Mouse (Mus musculus): ENCODE data around the gene Olfr693. TPM values are rescaled to one million over a fixed set of nuclear protein-coding genes. Genes with fewer than 3 reads are reported as not detected.

The Olfr693 gene
- polyA plus RNA-seq, 1 experiment from 2014 or later = not detected

DNA sequence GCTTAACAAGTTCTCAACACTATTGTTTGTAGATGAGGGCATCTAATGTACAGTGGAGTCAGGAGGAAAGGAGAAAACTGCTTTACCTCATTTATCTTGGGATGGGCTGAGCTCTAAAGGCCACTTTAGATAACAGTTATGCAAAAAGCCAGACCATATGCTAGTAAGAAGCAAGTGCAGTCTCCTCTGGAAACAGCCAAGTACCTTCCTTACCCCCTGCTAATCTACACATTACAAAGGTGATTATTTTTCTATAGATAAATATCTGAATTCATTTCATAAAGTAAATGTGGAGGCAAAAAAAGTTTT is 28.1 kb downstream of the Olfr693 start:
- H3K27me3 ChIP-seq (ENCODE audit: control insufficient read depth, insufficient read depth, low read length) = no peaks in the 10 kb centered on the region

DNA sequence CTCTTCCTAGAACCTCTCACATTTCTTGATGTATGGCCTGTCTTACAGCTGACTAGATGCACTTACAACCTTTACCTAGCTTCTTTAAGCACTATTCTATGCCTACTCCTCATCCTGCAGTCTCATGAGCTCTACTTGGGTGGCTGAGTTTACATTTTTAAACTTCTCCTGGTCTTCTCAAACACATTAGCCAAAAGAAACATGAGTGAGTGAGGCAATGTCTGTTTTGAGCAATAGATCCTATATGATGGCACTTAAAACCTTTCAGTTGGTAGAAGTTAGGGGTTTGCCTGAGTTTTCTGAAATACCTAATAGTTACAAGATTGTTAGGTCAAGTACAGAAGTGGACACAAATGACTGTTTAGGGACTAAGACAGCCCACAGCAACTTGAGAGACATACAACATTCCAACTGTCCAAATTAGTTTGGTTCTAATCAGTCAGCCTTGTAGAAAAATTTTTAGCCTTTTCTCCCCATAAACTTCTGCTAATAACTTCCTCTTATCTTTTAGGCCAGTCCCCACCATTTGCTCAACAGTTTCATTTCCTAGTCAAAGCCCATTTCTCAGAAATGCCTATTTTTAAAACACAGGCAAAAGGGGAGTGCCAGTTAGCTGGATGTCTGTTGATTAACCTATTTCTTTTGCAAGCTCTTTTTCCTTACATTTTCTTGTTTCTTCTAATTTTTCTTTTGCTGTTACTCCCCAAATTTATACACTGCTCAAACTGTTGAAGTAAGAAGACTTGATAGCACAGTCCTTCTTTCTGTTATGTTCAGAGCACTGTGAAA is 28.6 kb downstream of the Olfr693 start:
- H3K4me1 ChIP-seq (ENCODE audit: control insufficient read depth, insufficient read depth, low read length) = no peaks in the 10 kb centered on the region
- ATAC-seq (ENCODE audit: insufficient number of reproducible peaks, insufficient read depth, low FRiP score, low read depth) = no peak
- no peaks in the 10 kb centered on the region for H3K36me3 ChIP-seq (ENCODE audit: control insufficient read depth, insufficient read depth, low read length)
- no peaks in the 10 kb centered on the region for H3K27me3 ChIP-seq (ENCODE audit: control insufficient read depth, insufficient read depth, low read length)
- no peak overlapping the region for H3K9ac ChIP-seq (replicated peaks; ENCODE audit: low read depth, low read length)
- no peak overlapping the region for H3K4me2 ChIP-seq (replicated peaks; ENCODE audit: low read depth, low read length)
- no peak overlapping the region for H3K4me3 ChIP-seq (ENCODE audit: low read depth, low read length)
- H3K27ac ChIP-seq (ENCODE audit: low read length) = no peak overlapping the region
- no peaks in the 10 kb centered on the region for H3K9me3 ChIP-seq (ENCODE audit: control insufficient read depth, low read depth, low read length)

More for the DNA sequence above, 28.1 kb downstream of the Olfr693 start:
- no peak overlapping the region for H3K4me3 ChIP-seq (ENCODE audit: low read depth, low read length)
- H3K4me1 ChIP-seq (ENCODE audit: control insufficient read depth, insufficient read depth, low read length) = no peaks in the 10 kb centered on the region
- no peak overlapping the region for H3K4me2 ChIP-seq (replicated peaks; ENCODE audit: low read depth, low read length)
- H3K27ac ChIP-seq (ENCODE audit: low read length) = no peak overlapping the region
- ATAC-seq (ENCODE audit: insufficient number of reproducible peaks, insufficient read depth, low FRiP score, low read depth) = no peak
- H3K9me3 ChIP-seq (ENCODE audit: control insufficient read depth, low read depth, low read length) = no peaks in the 10 kb centered on the region
- H3K36me3 ChIP-seq (ENCODE audit: control insufficient read depth, insufficient read depth, low read length) = no peaks in the 10 kb centered on the region
- no peak overlapping the region for H3K9ac ChIP-seq (replicated peaks; ENCODE audit: low read depth, low read length)

DNA sequence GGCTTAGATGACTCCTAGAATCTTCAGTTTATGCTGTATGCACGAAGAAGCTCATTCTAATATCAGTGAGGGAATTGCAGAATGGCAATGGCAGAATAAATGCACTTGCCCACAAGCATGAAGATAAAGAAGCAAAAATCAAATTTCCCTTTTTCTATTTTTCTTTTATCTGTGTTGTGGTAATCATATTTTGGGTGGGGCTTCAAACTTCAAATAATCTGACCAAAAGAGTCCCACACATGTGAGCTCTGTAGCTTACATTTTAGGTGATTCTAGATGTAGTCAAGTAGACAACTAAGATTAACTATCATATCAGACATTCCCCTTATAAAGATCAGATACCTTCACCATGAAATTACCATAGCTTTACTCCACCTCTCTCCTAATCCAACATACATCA is 30.6 kb downstream of the Olfr693 start:
- H3K9ac ChIP-seq (replicated peaks; ENCODE audit: low read depth, low read length) = no peak overlapping the region
- H3K4me3 ChIP-seq (ENCODE audit: low read depth, low read length) = no peak overlapping the region
- no peaks in the 10 kb centered on the region for H3K4me1 ChIP-seq (ENCODE audit: control insufficient read depth, insufficient read depth, low read length)
- no peak overlapping the region for H3K4me2 ChIP-seq (replicated peaks; ENCODE audit: low read depth, low read length)
- no peak for ATAC-seq (ENCODE audit: insufficient number of reproducible peaks, insufficient read depth, low FRiP score, low read depth)
- H3K9me3 ChIP-seq (ENCODE audit: control insufficient read depth, low read depth, low read length) = no peaks in the 10 kb centered on the region
- WGBS = 74% methylated on average over 1 of the region's 1 CpGs
- H3K27me3 ChIP-seq (ENCODE audit: control insufficient read depth, insufficient read depth, low read length) = no peaks in the 10 kb centered on the region
- no peaks in the 10 kb centered on the region for H3K36me3 ChIP-seq (ENCODE audit: control insufficient read depth, insufficient read depth, low read length)
- H3K27ac ChIP-seq (ENCODE audit: low read length) = no peak overlapping the region

DNA sequence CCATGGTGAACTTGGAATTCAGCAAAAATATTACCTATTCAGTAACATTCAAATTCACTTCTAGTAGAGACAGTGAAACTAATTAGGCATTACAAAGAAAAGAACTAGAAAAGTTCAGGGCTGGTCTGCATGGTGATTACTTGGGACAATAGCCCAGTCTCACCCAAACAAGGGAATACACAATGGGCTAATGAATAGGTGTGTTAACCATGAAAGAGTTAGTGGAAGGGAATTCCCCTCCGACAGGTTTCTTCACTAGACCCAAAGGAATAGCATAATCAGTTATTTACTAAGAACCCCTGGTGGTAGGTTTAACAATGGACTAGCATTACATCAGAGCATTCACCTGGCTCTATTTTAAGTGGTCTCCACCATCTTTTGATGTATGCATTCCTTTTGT is 35.1 kb downstream of the Olfr693 start:
- ATAC-seq (ENCODE audit: insufficient number of reproducible peaks, insufficient read depth, low FRiP score, low read depth) = no peak
- H3K9ac ChIP-seq (replicated peaks; ENCODE audit: low read depth, low read length) = no peak overlapping the region
- no peaks in the 10 kb centered on the region for H3K27me3 ChIP-seq (ENCODE audit: control insufficient read depth, insufficient read depth, low read length)
- no peaks in the 10 kb centered on the region for H3K36me3 ChIP-seq (ENCODE audit: control insufficient read depth, insufficient read depth, low read length)
- H3K4me1 ChIP-seq (ENCODE audit: control insufficient read depth, insufficient read depth, low read length) = no peaks in the 10 kb centered on the region
- no peak overlapping the region for H3K4me3 ChIP-seq (ENCODE audit: low read depth, low read length)
- H3K9me3 ChIP-seq (ENCODE audit: control insufficient read depth, low read depth, low read length) = no peaks in the 10 kb centered on the region
- no peak overlapping the region for H3K4me2 ChIP-seq (replicated peaks; ENCODE audit: low read depth, low read length)
- 89% methylated on average over 1 of the region's 1 CpGs for WGBS
- H3K27ac ChIP-seq (ENCODE audit: low read length) = no peak overlapping the region

DNA sequence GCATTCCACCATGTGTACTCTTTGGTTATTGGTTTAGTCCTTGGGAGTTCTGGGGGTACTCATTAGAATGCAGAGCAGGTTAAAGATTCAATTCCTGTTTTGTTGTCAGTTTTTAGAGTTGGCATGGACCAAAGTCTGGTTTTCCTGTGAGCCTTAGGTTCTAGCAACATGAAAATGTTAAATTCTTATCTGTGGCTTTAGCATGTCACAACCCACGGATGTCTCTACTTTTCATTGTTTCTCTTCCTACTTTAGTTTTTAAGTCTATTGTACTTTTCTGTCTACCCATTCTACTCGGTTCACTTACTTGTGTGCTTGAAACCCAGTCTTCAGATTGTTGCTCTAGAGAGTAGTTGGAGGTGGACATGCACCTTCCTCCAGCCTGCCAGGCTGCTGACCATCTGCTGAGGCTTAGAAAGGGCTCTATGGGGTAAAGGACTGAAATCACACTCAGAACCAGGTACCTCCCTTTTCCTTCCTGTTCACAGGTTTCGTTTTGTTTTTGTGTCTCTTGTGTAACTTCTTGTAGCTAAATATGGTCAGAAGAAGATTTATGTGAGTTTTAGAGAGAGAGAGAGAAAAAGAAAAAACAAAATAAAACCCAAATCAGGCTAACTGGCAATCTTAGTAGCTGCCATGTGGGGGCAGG is 36.0 kb downstream of the Olfr693 start:
- no peaks in the 10 kb centered on the region for H3K36me3 ChIP-seq (ENCODE audit: control insufficient read depth, insufficient read depth, low read length)
- WGBS = 74% methylated on average over 3 of the region's 3 CpGs
- no peak overlapping the region for H3K9ac ChIP-seq (replicated peaks; ENCODE audit: low read depth, low read length)
- ATAC-seq (ENCODE audit: insufficient number of reproducible peaks, insufficient read depth, low FRiP score, low read depth) = no peak
- no peaks in the 10 kb centered on the region for H3K4me1 ChIP-seq (ENCODE audit: control insufficient read depth, insufficient read depth, low read length)
- no peaks in the 10 kb centered on the region for H3K9me3 ChIP-seq (ENCODE audit: control insufficient read depth, low read depth, low read length)
- no peak overlapping the region for H3K4me2 ChIP-seq (replicated peaks; ENCODE audit: low read depth, low read length)
- H3K27me3 ChIP-seq (ENCODE audit: control insufficient read depth, insufficient read depth, low read length) = no peaks in the 10 kb centered on the region
- no peak overlapping the region for H3K27ac ChIP-seq (ENCODE audit: low read length)
- no peak overlapping the region for H3K4me3 ChIP-seq (ENCODE audit: low read depth, low read length)

DNA sequence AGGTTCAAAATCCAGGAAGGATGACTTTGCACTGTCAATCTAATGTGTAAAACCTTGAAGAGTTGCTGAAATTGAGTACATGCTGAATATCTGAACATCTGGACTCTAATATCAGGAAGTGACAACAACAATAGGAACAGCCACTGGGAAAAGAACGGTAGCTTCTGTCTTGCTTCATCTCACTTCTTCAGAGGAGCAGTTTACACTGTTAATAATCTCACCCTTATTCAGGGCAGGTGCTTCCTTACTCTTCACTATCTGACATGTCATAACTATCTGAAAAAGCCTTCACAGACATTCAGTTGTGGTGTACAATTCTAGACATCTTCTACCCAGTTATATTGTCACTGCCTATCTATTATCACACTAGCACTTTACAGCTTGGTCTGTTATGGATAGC is 39.5 kb downstream of the Olfr693 start:
- no peak overlapping the region for H3K4me2 ChIP-seq (replicated peaks; ENCODE audit: low read depth, low read length)
- H3K27ac ChIP-seq (ENCODE audit: low read length) = no peak overlapping the region
- H3K4me1 ChIP-seq (ENCODE audit: control insufficient read depth, insufficient read depth, low read length) = no peaks in the 10 kb centered on the region
- no peaks in the 10 kb centered on the region for H3K36me3 ChIP-seq (ENCODE audit: control insufficient read depth, insufficient read depth, low read length)
- ATAC-seq (ENCODE audit: insufficient number of reproducible peaks, insufficient read depth, low FRiP score, low read depth) = no peak
- H3K4me3 ChIP-seq (ENCODE audit: low read depth, low read length) = no peak overlapping the region
- WGBS = 65% methylated on average over 1 of the region's 1 CpGs
- H3K9ac ChIP-seq (replicated peaks; ENCODE audit: low read depth, low read length) = no peak overlapping the region
- no peaks in the 10 kb centered on the region for H3K9me3 ChIP-seq (ENCODE audit: control insufficient read depth, low read depth, low read length)
- no peaks in the 10 kb centered on the region for H3K27me3 ChIP-seq (ENCODE audit: control insufficient read depth, insufficient read depth, low read length)

DNA sequence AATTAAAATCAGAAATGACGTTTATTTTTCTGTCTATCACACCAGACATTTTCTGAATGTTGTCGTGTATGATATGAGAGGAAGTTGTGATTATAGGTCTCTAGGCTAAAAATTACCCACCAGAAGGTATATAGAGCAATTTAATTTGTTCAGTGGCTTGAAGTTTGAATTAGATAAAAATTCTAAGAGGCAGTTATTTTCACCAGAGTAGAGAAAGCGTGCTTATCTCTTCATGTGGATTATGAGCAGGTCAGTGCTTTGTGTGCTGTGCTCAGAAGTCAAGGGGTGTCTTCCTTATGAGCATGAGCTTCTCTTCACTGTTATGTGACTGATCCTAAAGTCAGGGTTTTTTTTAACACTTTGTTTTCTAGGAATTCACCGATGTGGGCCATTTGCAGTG is 44.8 kb downstream of the Olfr693 start:
- H3K4me2 ChIP-seq (replicated peaks; ENCODE audit: low read depth, low read length) = no peak overlapping the region
- no peaks in the 10 kb centered on the region for H3K4me1 ChIP-seq (ENCODE audit: control insufficient read depth, insufficient read depth, low read length)
- H3K27ac ChIP-seq (ENCODE audit: low read length) = no peak overlapping the region
- no peaks in the 10 kb centered on the region for H3K36me3 ChIP-seq (ENCODE audit: control insufficient read depth, insufficient read depth, low read length)
- 81% methylated on average over 4 of the region's 4 CpGs for WGBS
- H3K9me3 ChIP-seq (ENCODE audit: control insufficient read depth, low read depth, low read length) = no peaks in the 10 kb centered on the region
- no peak for ATAC-seq (ENCODE audit: insufficient number of reproducible peaks, insufficient read depth, low FRiP score, low read depth)
- no peak overlapping the region for H3K9ac ChIP-seq (replicated peaks; ENCODE audit: low read depth, low read length)
- no peaks in the 10 kb centered on the region for H3K27me3 ChIP-seq (ENCODE audit: control insufficient read depth, insufficient read depth, low read length)
- no peak overlapping the region for H3K4me3 ChIP-seq (ENCODE audit: low read depth, low read length)

All from stomach, embryonic 14.5 days (tissue).